Mouse (Mus musculus) left cerebral cortex, adult 2 months (tissue): ENCODE data around the gene Slc24a2. TPM values are rescaled to one million over a fixed set of nuclear protein-coding genes. Genes with fewer than 3 reads are reported as not detected.

Experiments used
- DNase-seq, 2 experiments: peaks; one replicate each; pipeline ENCODE4 v3.0.0; 2021 to 2022; ENCODE audit warnings: low spot score in 2 of 2, mixed read lengths in 1 of 2; ENCODE audit errors: extremely low spot score in 1 of 2
- H3K27ac ChIP-seq: fragments of 200-600 bp; 2 replicates; pipeline ENCODE4 v1.8.1; 2022
- H3K4me3 ChIP-seq: fragments of 200-600 bp; 2 replicates; pipeline ENCODE4 v1.8.1; 2022
- CTCF ChIP-seq: fragments of 200-600 bp; IDR thresholded peaks from 2 replicates; pipeline ENCODE4 v1.8.1; 2022; ENCODE audit warnings: antibody characterized with exemption, mild to moderate bottlenecking, moderate library complexity
- intact Hi-C: fragments of 180-260 bp; cut with DNase I; formaldehyde crosslinking; loops from one replicate; pipeline ENCODE4 v1.15.1; 2025
- total RNA-seq, 2 experiments: library from RNA; stranded (reverse); gene quantifications; 2 replicates each; pipeline ENCODE4 v1.2.3; 2021

Slc24a2 gene
- total RNA-seq, 2 experiments from 2014 or later, result 313 to 328 TPM

DNA sequence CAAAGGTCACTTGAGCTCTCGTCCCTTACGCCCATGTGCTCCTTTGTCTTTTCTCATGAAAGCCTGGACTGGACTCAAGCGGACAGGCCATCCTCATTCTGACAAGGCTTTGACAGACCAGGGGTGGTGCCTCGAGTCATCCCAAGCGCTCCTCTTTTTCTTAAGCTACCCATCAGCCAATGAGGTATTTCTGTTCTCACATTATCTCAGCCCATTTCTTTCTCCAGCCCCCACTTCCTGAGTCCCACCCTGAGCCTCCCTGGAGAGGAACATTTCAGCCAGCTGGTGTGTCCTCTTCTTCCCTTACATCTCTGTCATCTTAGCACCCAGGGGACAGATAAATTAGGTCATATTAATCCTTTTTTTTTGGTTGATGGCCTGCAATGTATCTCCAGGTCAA, 193.8 kb downstream of the Slc24a2 start:
- intact Hi-C loops, result loop anchor here (5.0 kb wide), 2 partner anchors 116 to 326 kb away; no protein-coding TSS in a partner anchor
- no peak for DNase-seq
- no peak for TF ChIP-seq CTCF
- Histone ChIP-seq H3K4me3 (no peak overlapping the region), H3K27ac (peak overlapping the region; percentile 58)

DNA sequence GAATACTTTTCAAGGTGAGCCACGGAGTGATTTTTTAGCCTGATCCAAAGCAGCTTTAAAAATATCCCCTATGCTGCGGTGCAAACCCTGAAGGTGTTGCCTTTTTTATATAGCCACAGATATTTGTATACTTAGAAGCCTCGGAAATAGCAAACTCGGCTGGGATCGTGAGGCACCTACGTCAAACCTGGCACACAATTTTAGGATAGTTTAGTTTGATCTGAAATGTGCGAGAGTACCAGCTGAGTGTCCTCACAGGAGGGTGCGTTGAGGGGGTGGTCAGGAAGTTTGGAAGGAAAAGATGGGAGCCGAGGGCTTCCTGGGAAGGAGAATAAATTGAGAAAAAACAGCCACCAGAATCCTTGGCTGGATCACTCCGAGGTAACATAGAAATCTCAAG, 194.6 kb downstream of the Slc24a2 start:
- peak; percentile 42 to 69 for DNase-seq
- TF ChIP-seq CTCF, result no peak
- Histone ChIP-seq H3K27ac (peak overlapping the region; percentile 82), H3K4me3 (no peak overlapping the region)
- intact Hi-C loops, result loop anchor here (1.0 to 5.0 kb wide), 3 partner anchors 117 to 327 kb away; no protein-coding TSS in a partner anchor

DNA sequence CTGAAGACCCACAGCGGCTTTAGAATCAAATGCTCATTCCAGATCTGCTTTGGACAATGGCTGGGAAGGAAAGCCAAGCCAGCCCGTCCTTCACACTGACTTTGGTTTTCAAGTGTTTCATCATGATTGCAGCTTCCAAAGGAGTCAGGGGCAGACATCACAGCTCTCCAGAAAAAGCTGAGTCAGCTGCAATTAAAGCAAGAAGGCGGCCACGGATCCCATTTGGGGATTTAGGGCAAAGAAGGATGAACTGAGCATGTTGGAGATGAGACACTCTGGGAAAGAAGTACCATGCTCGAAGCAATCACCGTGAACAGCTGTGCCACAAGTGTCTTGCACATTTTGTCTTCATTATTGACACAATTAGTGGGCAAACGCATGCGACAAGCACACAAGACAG, 197.6 kb downstream of the Slc24a2 start:
- Histone ChIP-seq H3K4me3 (no peak overlapping the region), H3K27ac (peak overlapping the region; percentile 68)
- TF ChIP-seq CTCF, result no peak
- no peak for DNase-seq
- intact Hi-C loops, result loop anchor here (5.0 kb wide), 2 partner anchors 65 to 195 kb away; no protein-coding TSS in a partner anchor

- no peak overlapping the region for H3K4me3 ChIP-seq
- intact Hi-C loops, result loop anchor here (5.0 kb wide), 2 partner anchors 66 to 196 kb away; no protein-coding TSS in a partner anchor
- H3K27ac ChIP-seq, result peak overlapping the region; percentile 68
- DNase-seq, result no peak
- TF ChIP-seq CTCF, result no peak
Observed at GRCm38 (mm10) chr4:87031076-87031475, 199.2 kb downstream of the Slc24a2 start.

DNA sequence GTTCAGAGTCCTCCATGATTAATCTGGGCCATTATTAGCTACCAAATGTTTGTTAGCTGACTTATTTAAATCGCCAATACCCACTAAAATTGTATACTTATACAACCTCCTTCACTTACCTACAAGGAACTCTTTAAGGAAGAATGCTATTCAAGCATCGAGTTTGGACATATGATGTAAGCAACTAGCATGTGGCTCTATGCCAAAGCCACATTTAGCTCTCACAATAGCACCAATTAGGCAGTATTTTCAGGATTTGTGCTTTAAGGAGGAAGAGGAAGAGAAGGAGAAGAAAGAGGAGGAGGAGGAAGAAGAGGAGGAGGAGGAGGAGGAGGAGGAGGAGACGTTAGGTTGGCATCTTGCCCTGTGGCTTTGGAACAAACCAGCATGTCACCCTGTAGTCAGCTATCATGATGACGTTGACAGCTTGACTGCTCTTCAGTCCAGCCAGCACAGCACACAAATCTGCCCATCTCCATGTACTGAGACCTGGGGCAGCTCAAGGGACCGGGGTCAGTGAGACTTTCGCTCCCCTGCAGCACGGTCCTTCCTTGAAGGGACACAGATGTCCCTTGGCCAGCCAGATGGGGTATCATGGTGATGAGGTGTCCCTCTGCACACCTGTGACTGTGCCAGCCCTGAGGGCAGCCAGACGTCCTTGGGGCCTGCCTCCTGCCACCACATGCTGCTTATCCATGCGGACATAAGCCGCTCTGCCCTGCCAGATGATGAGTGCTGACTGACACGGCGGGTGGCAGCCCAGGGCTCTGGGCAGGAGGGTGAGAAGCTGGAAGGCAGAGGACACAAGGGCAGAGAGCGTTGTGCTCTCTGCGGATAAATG, 203.7 kb downstream of the Slc24a2 start:
- H3K4me3 ChIP-seq, result no peak overlapping the region
- DNase-seq, result no peak
- no peak for TF ChIP-seq CTCF
- peak overlapping the region; percentile 21; the same call in 1 of the 2 replicates for H3K27ac ChIP-seq
- intact Hi-C loops, result no loop called here

DNA sequence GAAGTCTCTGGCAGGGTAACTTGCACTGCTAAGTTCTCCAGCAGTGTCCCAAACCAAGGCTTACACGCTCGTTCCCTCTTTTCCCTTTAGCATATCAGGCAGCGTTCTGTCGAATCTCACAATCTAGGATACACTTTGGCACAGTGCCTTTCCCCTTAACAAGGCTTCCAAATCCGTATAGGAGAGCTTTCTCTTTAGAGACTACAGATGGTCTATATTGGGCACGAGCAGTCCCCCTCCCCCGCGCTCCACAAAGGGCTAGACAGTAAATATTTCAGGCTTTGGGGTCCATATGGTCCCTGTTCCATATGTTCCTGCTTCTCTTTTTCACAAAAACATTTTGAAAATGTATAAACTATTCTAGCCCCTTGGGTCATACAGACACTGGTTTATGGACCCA, 205.7 kb downstream of the Slc24a2 start:
- DNase-seq, result no peak
- no peak for TF ChIP-seq CTCF

DNA sequence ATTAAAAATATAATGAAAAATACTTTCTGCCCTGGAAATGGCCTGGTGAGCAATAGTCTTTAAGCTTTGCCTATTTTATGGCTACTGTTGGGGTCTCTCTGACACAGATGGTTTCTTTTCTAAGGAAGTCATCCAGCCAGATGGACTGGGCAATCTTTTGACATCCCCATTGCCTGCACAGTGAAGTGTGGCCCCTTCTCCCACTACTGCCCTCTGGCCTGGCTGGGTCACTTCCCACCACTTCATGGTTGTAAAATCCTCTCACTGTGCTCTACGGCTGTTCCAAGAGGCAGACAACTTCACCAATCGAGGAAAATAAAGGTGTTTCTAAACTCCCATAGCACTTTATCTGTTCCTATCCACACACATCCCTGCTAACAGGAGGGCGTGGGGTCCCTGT, 208.7 kb downstream of the Slc24a2 start:
- peak overlapping the region; percentile 40; the same call in 1 of the 2 replicates for H3K27ac ChIP-seq

More for the DNA sequence above, 205.7 kb downstream of the Slc24a2 start:
- intact Hi-C loops, result no loop called here
- H3K27ac ChIP-seq, result no peak overlapping the region; the same call in 1 of the 2 replicates
- H3K4me3 ChIP-seq, result no peak overlapping the region

GRCm38 (mm10) chr4:87019486-87020105, 210.7 kb downstream of the Slc24a2 start:
- Histone ChIP-seq H3K4me3 (no peak overlapping the region), H3K27ac (peak overlapping the region; percentile 47)
- peak in 1 of 2 experiments; percentile 5 for DNase-seq
- no peak for TF ChIP-seq CTCF
- intact Hi-C loops, result no loop called here

More for the DNA sequence above, 208.7 kb downstream of the Slc24a2 start:
- TF ChIP-seq CTCF, result no peak
- no peak for DNase-seq
- no peak overlapping the region for H3K4me3 ChIP-seq
- intact Hi-C loops, result no loop called here

GRCm38 (mm10) chr4:87018073-87018997, 211.9 kb downstream of the Slc24a2 start:
- intact Hi-C loops, result no loop called here
- H3K27ac ChIP-seq, result peak overlapping the region; percentile 62
- DNase-seq, result peak in 1 of 2 experiments; percentile 11
- no peak overlapping the region for H3K4me3 ChIP-seq
- no peak for TF ChIP-seq CTCF

GRCm38 (mm10) chr4:87017464-87017863, 212.8 kb downstream of the Slc24a2 start:
- DNase-seq, result peak in 1 of 2 experiments; percentile 12
- intact Hi-C loops, result no loop called here
- TF ChIP-seq CTCF, result no peak
- Histone ChIP-seq H3K4me3 (no peak overlapping the region), H3K27ac (peak overlapping the region; percentile 62)

- intact Hi-C loops, result no loop called here
- Histone ChIP-seq H3K4me3 (no peak overlapping the region), H3K27ac (no peak overlapping the region)
- no peak for TF ChIP-seq CTCF
- no peak for DNase-seq
Observed at GRCm38 (mm10) chr4:87015746-87016145, 214.5 kb downstream of the Slc24a2 start.
